Mouse (Mus musculus): ENCODE results near the gene Ptprc. TPM values are rescaled to one million over a fixed set of nuclear protein-coding genes. Genes with fewer than 3 reads are reported as not detected.

Gene Ptprc
- total RNA-seq (2012; rRNA removed), result 15.1 and 17.7 TPM in 2 replicates
- 10 to 100 TPM in 1 of 2 experiments, not detected in 1; 13.1 TPM for polyA plus RNA-seq (2012; ENCODE audit: insufficient read depth in 1 of 2, insufficient read length in 2 of 2, low read depth in 1 of 2, low replicate concordance in 2 of 2, missing spikeins in 1 of 2)

- Histone ChIP-seq H3K9me3 (replicated peaks; ENCODE audit: insufficient read depth, low read length) (no peaks in the 10 kb centered on the region), H3K27ac (ENCODE audit: control insufficient read depth, low read depth, low read length) (peak within 1 kb of the TSS; percentile 89), H3K79me2 (ENCODE audit: control insufficient read depth, insufficient read depth, low read length, poor library complexity) (peaks cover 11% of the 10 kb centered on the region), H3K36me3 (ENCODE audit: control insufficient read depth in 1 of 2, insufficient read depth in 2 of 2, low read length in 2 of 2) (peaks cover 0 to 11% of the 10 kb centered on the region in 2 experiments; a peak in 2 of 4 replicates), H3K9ac (ENCODE audit: control insufficient read depth, low read depth, low read length, poor library complexity, severe bottlenecking) (peak within 1 kb of the TSS; percentile 72), H3K4me1 (ENCODE audit: control insufficient read depth in 1 of 2, insufficient read depth in 2 of 2, low read length in 2 of 2) (peaks cover 5 to 7% of the 10 kb centered on the region in 2 experiments), H3K27me3 (ENCODE audit: control insufficient read depth in 1 of 2, insufficient read depth in 2 of 2, low read length in 2 of 2) (no peaks in the 10 kb centered on the region), H3K4me3 (ENCODE audit: control insufficient read depth in 1 of 2, insufficient read depth in 1 of 2, low read depth in 2 of 2, low read length in 2 of 2) (peak within 1 kb of the TSS; percentile 68 to 76)
- DNase-seq (ENCODE audit: low read depth, low spot score), result peak; percentile 71
- TF ChIP-seq KAT2A (conservative IDR thresholded peaks at IDR 0.05; ENCODE audit: low read depth, low read length) (no peak), CHD2 (IDR thresholded peaks at IDR 0.05; ENCODE audit: low read length) (no peak), ZMIZ1 (IDR thresholded peaks at IDR 0.05; ENCODE audit: low read depth, low read length) (no peak), TCF12 (IDR thresholded peaks at IDR 0.05; ENCODE audit: low read depth, low read length) (no peak), MYC (IDR thresholded peaks at IDR 0.05; ENCODE audit: low read depth, low read length) (no peak; the same call in 1 of the 2 replicates), ELF1 (IDR thresholded peaks at IDR 0.05; ENCODE audit: low read depth, low read length) (no peak), SMC3 (IDR thresholded peaks at IDR 0.05; ENCODE audit: low read depth, low read length) (no peak), NELFE (IDR thresholded peaks at IDR 0.05; ENCODE audit: low read depth, low read length) (peak; percentile 4; the same call in 1 of the 2 replicates), RAD21 (IDR thresholded peaks at IDR 0.05; ENCODE audit: low read depth, low read length) (no peak), SIN3A (IDR thresholded peaks at IDR 0.05; ENCODE audit: low read length) (peak; percentile 2; the same call in 1 of the 2 replicates)
Observed at GRCm38 (mm10) chr1:138175494-138175893, at the start of gene Ptprc. Gene Ptprc (minus strand): TSS chr1:138175708.

- Histone ChIP-seq H3K27ac (ENCODE audit: control insufficient read depth, low read depth, low read length) (no peak overlapping the region), H3K27me3 (ENCODE audit: control insufficient read depth in 1 of 2, insufficient read depth in 2 of 2, low read length in 2 of 2) (no peaks in the 10 kb centered on the region), H3K79me2 (ENCODE audit: control insufficient read depth, insufficient read depth, low read length, poor library complexity) (no peaks in the 10 kb centered on the region), H3K9me3 (replicated peaks; ENCODE audit: insufficient read depth, low read length) (no peaks in the 10 kb centered on the region), H3K4me1 (ENCODE audit: control insufficient read depth in 1 of 2, insufficient read depth in 2 of 2, low read length in 2 of 2) (no peaks in the 10 kb centered on the region), H3K4me3 (ENCODE audit: control insufficient read depth in 1 of 2, insufficient read depth in 1 of 2, low read depth in 2 of 2, low read length in 2 of 2) (no peak overlapping the region), H3K9ac (ENCODE audit: control insufficient read depth, low read depth, low read length, poor library complexity, severe bottlenecking) (no peak overlapping the region), H3K36me3 (ENCODE audit: control insufficient read depth in 1 of 2, insufficient read depth in 2 of 2, low read length in 2 of 2) (no peaks in the 10 kb centered on the region)
- TF ChIP-seq POLR2A (IDR thresholded peaks at IDR 0.05; ENCODE audit: control insufficient read depth in 1 of 2, insufficient read depth in 1 of 2, low read depth in 1 of 2, low read length in 2 of 2, poor library complexity in 1 of 2), result no peak
- TF ChIP-seq USF2 (IDR thresholded peaks at IDR 0.05; ENCODE audit: borderline replicate concordance in 1 of 2, insufficient read depth in 1 of 2, low read depth in 1 of 2, low read length in 2 of 2), result no peak
- no peak for TF ChIP-seq CTCF (IDR thresholded peaks at IDR 0.05 in 2 of 3, conservative IDR thresholded peaks at IDR 0.05 in 1 of 3; ENCODE audit: control insufficient read depth in 1 of 3, insufficient read depth in 1 of 3, low read depth in 2 of 3, low read length in 3 of 3, poor library complexity in 1 of 3, severe bottlenecking in 1 of 3)
- TF ChIP-seq TBP (IDR thresholded peaks at IDR 0.05; ENCODE audit: low read depth, low read length), result no peak
- no peak for TF ChIP-seq SMC3 (IDR thresholded peaks at IDR 0.05; ENCODE audit: low read depth, low read length)
- TF ChIP-seq RCOR1 (IDR thresholded peaks at IDR 0.05; ENCODE audit: low read depth, low read length), result no peak
- no peak for TF ChIP-seq UBTF (IDR thresholded peaks at IDR 0.05; ENCODE audit: borderline replicate concordance, insufficient read depth, low read depth, low read length)
- no peak for TF ChIP-seq GATA1 (IDR thresholded peaks at IDR 0.05; ENCODE audit: low read depth, low read length)
- TF ChIP-seq MYB (IDR thresholded peaks at IDR 0.05; ENCODE audit: low read depth, low read length), result no peak
- TF ChIP-seq KAT2A (conservative IDR thresholded peaks at IDR 0.05; ENCODE audit: low read depth, low read length), result no peak
- TF ChIP-seq USF1 (IDR thresholded peaks at IDR 0.05; ENCODE audit: low read depth, low read length), result no peak
- no peak for TF ChIP-seq JUND (IDR thresholded peaks at IDR 0.05; ENCODE audit: low read depth, low read length)
- no peak for TF ChIP-seq CHD1 (IDR thresholded peaks at IDR 0.05; ENCODE audit: low read depth, low read length)
- DNase-seq (ENCODE audit: low read depth, low spot score), result no peak
Observed at GRCm38 (mm10) chr1:138214736-138215458, 39.4 kb upstream of the Ptprc start.

Measured in MEL (cell line).